In the genomic region with DNA sequence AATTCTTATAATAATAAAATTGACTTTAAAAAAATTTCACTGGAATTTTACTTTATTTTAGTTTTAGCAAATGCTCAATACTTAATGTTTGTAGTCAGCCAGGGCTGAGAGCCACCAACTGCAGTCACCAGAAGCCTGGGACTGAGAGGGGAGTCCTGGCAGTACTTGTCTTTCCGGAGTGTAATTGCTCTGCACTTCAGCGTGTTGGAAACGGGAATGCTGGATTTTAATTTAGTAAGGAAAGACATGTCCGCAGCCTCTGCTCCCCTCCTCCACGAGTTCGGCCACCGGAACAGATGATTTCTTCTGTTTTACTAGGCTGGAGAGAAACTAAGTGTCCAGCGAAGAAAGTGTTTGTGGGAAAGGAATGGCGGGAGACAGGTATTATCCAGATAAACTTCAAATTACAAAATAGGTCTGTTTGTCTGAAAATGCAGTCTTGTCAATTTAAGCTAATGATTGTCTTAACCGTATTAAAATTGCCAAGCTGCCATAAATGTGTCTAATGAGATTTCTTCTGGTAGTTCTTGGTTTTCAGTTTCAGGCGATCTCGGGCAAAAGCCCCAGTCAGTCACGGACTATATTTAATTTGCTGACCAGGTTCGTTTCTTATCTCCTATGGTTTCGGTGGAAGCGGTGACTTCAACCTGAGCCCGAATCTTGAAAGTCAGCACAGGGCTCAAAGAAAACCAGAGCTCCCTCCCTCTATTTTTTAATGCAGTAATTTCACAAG, we compare ENCODE assay signal across 8 mouse cellular contexts. TPM values are rescaled to one million over a fixed set of nuclear protein-coding genes. Genes with fewer than 3 reads are reported as not detected.
DNase-seq lines count a peak whose midpoint lies in the region; ATAC-seq and TF ChIP-seq lines count a peak whose summit lies in the region.

No protein-coding gene starts in this region.

- 17% methylated on average over 17 of the region's 17 CpGs for WGBS in lung, adult 2 months
- WGBS in hindbrain, embryonic 13.5 days: 19% methylated on average over 17 of the region's 17 CpGs
- WGBS in midbrain, embryonic 10.5 days: 24% methylated on average over 17 of the region's 17 CpGs

- TF ChIP-seq CTCF in lung, adult 2 months (IDR thresholded peaks at IDR 0.05; ENCODE audit: insufficient read depth, low read length): no peak

- peak overlapping the region; percentile 12; the same call in 1 of the 2 replicates for H3K27ac ChIP-seq in hindbrain, embryonic 13.5 days
- H3K27ac ChIP-seq in midbrain, embryonic 10.5 days (replicated peaks): peak overlapping the region; percentile 96

- H3K36me3 ChIP-seq in hindbrain, embryonic 13.5 days: no peaks in the 10 kb centered on the region
- H3K36me3 ChIP-seq in midbrain, embryonic 10.5 days: no peaks in the 10 kb centered on the region

- no peaks in the 10 kb centered on the region for H3K27me3 ChIP-seq in hindbrain, embryonic 13.5 days
- H3K27me3 ChIP-seq in midbrain, embryonic 10.5 days (ENCODE audit: low read depth, poor library complexity, severe bottlenecking): no peaks in the 10 kb centered on the region

- peak overlapping the region; percentile 60 for H3K9ac ChIP-seq in hindbrain, embryonic 13.5 days

- H3K4me2 ChIP-seq in hindbrain, embryonic 13.5 days: peak overlapping the region; percentile 76

- H3K4me3 ChIP-seq in lung, adult 2 months (replicated peaks; ENCODE audit: extremely low read depth, low read depth, low read length): peak overlapping the region; percentile 49
- peak overlapping the region; percentile 78 for H3K4me3 ChIP-seq in hindbrain, embryonic 13.5 days
- H3K4me3 ChIP-seq in midbrain, embryonic 10.5 days: peak overlapping the region; percentile 83

- no peak for TF ChIP-seq POLR2A in lung, adult 2 months (IDR thresholded peaks at IDR 0.05; ENCODE audit: borderline replicate concordance, extremely low read depth, low read depth, low read length)

- no peaks in the 10 kb centered on the region for H3K9me3 ChIP-seq in hindbrain, embryonic 13.5 days
- H3K9me3 ChIP-seq in midbrain, embryonic 10.5 days (replicated peaks): no peaks in the 10 kb centered on the region

- H3K4me1 ChIP-seq in lung, adult 2 months (ENCODE audit: control insufficient read depth, insufficient read depth, low read length): peaks cover 11% of the 10 kb centered on the region
- peaks cover 13% of the 10 kb centered on the region for H3K4me1 ChIP-seq in hindbrain, embryonic 13.5 days (replicated peaks)
- peaks cover 32% of the 10 kb centered on the region for H3K4me1 ChIP-seq in midbrain, embryonic 10.5 days

- no peak for ATAC-seq in hindbrain, embryonic 13.5 days (ENCODE audit: low FRiP score)

- DNase-seq in lung, adult 2 months: no peak
- no peak for DNase-seq in lung, postnatal 25 days (ENCODE audit: low spot score)
- peak; percentile 18 for DNase-seq in embryo, embryonic 11 days
- peak; percentile 20 for DNase-seq in midbrain, embryonic 10.5 days (ENCODE audit: low spot score)
- DNase-seq in ovary, postnatal 14 days (ENCODE audit: low spot score): no peak
- DNase-seq in spleen, adult 18-20 months: no peak
- no peak for DNase-seq in right cerebral cortex, postnatal 14 days

RNA-seq across cellular contexts. Expression of a gene that starts 2.5 kb away (rescaled TPM):
- 13.6 and 17.3 TPM in 2 replicates for polyA plus RNA-seq in lung, adult 2 months (2012; rRNA removed)
- 13.1 and 13.8 TPM in 2 replicates for polyA plus RNA-seq in hindbrain, embryonic 13.5 days (2015; fragmentation: Nextera tagmentation; extraction: Ambion mirVana)
- 26.5 and 28.3 TPM in 2 replicates for polyA plus RNA-seq in midbrain, embryonic 10.5 days (2016; fragmentation: Nextera tagmentation; extraction: Ambion mirVana)

Comparison
In these comparisons a context has a peak if more than half of its experiments do, and no peak if none do; other contexts are left out.
1. DNase-seq: peak in embryo, embryonic 11 days (single experiment) and midbrain, embryonic 10.5 days (single experiment); none in lung, adult 2 months (single experiment), lung, postnatal 25 days (single experiment), ovary, postnatal 14 days (single experiment), spleen, adult 18-20 months (0 of 2) and right cerebral cortex, postnatal 14 days (single experiment).
2. Peak in every context shown above with its lines, with median percentiles within 50 percentile points of each other: H3K4me3 ChIP-seq.